Mouse (Mus musculus): ENCODE data around the gene Dusp7.

Gene Dusp7

DNA sequence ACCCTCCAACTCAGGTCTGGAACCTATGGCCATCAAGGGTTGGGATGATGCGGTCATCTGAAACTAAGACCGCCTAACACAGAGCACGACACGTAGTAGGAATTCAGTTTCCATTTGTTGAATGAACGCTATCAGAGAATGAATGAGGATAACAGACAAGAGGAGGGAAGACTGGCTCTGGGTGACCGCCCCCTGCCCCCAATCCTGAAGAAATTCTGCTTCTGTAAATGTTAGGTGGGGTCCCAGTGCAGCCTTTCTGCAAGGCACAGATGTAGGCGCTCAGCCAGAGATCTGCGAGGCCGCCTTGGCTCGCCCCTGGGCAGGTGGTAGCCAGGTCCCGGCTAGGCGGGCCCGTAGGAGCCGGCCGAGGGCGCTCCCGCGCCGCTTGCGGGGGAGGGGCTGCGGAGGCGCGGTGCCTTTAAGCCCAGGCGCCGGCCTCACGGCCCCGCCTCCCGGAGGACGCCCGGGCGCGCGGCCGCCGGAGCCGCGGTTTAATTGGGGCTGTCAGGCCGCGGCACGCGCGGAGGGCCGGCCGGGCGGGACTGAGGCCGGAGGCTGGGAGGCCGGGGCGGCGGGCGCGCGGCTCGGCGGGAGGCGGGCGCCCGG, at the start of gene Dusp7:
Gene Dusp7 (plus strand): TSS at position 521 of the 606 bp plus-strand sequence.
- DNase-seq (ENCODE audit: inconsistent age in 2 of 2, low spot score in 1 of 2) = peak; percentile 89 to 93

DNA sequence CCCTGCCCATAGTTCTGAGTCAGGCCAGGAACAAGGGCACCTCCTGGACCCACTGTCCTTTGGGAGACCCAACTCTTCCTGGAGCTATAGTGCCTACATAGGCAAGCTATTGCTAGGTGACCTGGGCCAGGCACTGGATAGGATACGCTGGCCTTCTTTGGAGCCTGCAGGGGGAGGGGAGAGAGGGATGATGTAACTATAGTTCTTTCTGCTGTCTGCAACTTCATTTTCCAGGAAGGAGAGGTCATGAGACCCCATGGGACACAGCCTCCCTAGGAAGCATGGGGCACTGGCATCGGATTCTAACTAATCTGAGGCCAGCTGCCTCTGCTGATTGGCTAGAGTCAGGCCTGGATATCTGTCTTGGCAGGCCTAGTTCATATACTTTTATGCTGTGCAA, 49.3 kb upstream of the Dusp7 start:
- peak in 1 of 2 experiments; percentile 61 for DNase-seq (ENCODE audit: inconsistent age in 2 of 2, low spot score in 1 of 2)

DNA sequence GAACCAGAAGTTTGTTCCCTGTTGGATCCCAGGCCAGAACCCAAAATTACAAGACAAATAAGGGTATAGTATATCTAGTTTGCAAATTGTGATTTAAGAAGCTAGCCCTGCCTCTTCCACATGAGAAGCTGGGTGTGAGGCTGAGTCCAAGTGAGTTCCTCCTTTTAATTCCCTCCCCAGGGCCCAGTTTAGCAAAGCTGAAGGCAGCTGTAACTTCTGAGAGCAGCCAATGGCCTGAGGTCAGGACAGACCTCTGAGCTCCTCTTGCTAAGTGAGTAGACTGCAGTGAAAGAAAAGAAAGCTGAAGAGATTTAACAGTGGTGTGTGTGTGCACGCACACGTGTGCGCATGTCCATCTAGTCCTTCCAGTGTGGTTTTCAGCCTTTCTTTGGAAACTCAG, 45.9 kb upstream of the Dusp7 start:
- no peak for DNase-seq (ENCODE audit: inconsistent age in 2 of 2, low spot score in 1 of 2)

DNA sequence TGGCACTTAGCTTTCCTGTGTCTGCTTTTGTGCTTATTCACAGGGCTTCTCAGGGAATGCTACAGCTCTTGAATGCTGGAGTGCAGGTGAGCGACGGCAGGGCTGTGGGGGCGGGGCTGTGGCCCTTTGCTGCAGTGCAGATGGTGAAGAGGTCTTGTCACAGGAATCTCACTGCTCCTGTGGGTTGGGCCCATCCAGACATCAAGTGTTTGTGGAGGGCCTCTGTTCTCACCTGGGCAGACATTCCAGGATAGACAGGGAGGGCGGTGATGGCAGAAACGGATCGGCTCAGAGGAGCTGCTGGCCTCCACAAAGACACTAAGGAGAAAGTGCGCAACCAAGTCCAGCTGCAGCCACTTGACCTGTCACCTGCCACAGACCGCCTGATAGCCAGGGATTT, 42.2 kb upstream of the Dusp7 start:
- DNase-seq (ENCODE audit: inconsistent age in 2 of 2, low spot score in 1 of 2) = no peak

DNA sequence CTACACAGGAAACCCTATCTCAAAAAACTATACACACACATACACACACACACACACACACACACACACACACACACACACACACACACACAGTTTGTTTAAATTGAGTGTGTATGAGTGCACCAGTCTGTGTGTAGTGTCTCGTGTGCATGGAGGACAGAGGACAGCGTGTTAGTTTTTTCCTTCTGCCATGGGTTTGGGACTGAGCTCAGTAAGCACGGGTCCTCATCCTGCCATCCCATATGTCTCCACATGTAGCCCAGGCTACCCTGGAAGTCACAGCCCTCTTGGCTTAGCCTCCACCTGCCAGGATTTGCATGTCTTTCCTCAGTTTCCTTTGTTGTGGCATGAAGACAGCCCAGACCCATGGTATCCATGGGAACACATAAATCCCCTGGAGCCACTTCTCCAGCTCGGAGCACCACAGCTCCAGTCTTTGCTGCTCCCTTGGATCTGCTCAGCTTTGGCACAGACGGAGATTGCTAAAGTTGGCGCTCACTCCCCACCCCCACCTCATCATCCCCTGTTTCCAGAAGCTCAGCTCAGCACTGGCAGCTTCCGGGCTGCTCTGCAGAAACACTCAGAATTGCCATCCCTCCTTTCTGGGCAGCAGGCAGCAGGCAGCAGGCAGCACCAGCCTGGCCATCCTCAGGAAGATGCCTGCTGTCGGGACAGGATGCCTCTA, 41.2 kb upstream of the Dusp7 start:
- DNase-seq (ENCODE audit: inconsistent age in 2 of 2, low spot score in 1 of 2) = no peak

DNA sequence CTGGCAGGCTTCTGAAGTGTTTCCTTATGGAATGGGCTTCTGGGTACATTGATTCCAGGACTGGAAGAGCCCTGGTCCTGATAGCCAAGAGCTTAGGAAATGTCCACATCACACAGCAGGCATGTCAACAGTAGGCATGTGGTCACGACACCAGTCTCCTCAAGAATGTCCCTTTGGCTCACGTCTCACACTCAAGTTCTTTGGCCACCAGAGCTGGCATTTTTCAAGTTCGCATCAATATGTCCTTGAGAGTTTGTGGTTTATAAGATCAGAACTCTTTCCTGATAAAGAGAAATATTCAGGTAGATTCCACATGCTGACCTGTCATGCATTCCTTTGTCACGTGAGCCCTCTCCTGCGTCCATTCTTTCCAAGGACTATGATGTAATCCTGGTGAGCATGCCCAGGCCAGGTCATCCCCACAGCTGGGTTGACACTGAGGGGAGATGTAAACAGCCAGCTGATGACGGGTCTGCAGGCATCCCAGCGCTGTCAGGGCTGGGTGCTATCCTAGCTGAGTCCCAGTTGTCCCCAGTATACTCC, 40.3 kb upstream of the Dusp7 start:
- no peak for DNase-seq (ENCODE audit: inconsistent age in 2 of 2, low spot score in 1 of 2)

DNA sequence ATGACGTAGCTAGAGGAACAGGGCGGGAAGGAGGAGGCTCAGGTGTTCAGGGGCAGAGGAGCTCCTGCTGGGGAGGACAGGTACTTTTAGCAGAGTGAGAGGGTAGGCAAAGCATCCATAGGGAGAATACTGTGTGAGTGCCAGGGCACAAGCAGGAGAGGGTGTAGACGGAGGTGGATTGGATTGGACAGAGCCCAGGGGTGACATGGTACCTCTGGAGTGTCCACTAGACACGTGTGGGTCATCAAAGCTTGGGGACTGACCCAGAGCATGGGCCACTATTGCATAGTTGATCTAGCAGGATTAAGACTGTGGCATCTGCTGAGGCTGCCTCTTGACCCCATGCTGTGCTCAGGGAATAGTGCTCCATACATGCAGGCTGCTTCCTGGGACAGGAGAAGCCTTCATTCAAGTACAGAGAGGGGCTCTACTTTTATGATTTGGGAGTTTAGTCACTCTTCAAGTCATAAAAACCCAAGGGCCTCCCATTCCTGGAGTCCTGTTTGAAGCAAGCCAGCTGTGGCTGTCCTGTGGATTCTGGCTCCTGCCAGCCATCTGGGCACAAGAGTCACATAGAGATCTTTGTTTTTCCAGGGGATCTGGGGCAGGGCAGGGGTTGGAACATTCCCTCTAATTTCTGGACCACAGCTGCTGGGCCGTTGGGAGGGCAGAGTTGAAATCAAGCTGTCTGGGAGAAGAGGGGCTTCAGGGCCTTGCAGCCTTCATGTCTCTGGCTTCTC, 39.5 kb upstream of the Dusp7 start:
- no peak for DNase-seq (ENCODE audit: inconsistent age in 2 of 2, low spot score in 1 of 2)

DNA sequence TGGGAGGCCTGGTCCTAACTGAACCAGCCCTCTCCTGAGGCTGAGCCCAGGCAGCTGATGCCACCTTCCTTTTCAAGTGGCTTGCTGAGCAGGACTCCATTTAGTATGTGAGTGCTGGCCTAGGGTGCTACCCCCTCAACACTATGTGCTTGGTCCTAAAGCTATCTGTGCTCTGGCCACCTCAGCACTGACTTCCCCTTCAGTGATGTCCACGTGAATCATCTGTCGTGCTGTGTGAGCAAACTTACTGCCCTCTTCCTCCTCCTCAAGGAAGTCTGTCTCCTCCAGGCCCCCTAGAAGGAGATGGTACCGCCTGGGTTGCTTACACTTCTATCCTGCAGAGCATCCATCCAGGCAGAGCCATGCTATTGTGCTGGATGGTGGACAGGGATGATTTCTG, 35.7 kb upstream of the Dusp7 start:
- no peak for DNase-seq (ENCODE audit: inconsistent age in 2 of 2, low spot score in 1 of 2)

DNA sequence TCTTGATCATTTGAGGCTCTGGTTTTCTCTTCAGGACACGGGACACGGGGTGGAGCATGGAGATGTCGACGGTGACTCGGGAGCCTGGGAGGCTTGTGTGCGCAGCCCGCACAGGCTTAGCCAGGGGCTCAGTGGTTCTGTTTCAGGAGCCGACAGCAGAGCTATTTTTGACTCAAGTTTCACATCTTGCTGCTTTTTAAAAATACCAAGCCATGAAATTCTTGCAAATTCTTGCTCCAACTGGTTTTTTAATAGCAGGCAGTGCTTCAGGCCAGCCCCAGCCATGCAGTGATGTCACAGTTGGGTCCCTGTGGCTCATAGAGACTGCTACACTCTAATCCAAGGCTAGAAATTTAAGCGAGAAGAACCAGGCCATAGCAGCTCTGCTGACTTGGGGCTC, 30.8 kb upstream of the Dusp7 start:
- DNase-seq (ENCODE audit: inconsistent age in 2 of 2, low spot score in 1 of 2) = no peak

DNA sequence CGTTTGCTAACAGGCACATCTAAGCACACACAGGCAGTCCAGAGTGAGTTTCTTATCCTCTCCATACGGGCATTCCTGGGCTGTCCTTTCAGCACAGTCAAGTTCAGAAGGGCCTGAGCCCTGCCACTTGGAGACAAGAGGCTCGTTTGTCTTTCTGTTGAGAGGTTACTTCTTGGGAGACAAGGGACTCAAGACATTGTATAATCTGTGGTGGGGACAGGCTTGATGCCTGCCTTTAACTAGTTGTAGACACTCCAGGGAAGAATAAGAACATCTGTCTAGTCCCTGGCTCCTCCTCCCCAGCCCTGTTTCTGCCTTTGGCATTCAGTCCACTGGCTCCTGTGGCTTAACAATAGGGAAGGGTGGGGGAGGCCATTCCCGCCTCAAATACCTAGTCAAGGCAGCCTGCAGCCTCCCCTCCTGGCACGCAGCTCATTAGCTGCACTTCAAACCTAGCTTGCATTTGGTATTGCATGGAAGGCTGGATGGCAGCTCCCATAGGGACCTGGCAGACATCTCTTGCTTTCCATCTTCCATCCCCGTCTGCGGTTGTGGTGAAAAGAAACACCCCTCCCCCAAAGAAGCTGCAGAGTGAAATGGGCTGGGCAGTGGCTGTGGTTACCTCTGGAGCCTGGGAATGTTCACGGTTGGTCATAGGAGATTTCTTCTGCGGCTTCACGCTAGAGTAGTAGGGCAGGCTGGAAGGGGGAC, 29.8 kb upstream of the Dusp7 start:
- DNase-seq (ENCODE audit: inconsistent age in 2 of 2, low spot score in 1 of 2) = no peak

DNA sequence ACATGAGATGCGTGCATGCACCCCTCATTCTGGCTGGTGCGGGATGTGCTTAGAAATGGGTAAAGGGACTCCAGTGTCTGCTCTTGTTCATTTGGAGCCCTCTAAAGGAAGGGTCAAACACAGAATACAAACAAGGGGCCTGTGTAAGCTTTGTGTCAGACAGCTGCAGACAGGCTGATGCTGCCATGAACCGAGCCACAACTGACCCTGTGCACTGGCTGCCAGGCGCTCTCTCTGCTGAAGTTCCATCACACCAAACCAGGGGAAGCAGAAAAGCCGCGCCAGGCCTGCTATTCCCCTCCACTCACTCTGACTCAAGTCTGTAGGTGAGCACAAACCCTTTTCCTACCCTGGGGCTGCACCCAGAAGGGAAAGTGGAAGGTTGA, 29.3 kb upstream of the Dusp7 start:
- DNase-seq (ENCODE audit: inconsistent age in 2 of 2, low spot score in 1 of 2) = no peak

DNA sequence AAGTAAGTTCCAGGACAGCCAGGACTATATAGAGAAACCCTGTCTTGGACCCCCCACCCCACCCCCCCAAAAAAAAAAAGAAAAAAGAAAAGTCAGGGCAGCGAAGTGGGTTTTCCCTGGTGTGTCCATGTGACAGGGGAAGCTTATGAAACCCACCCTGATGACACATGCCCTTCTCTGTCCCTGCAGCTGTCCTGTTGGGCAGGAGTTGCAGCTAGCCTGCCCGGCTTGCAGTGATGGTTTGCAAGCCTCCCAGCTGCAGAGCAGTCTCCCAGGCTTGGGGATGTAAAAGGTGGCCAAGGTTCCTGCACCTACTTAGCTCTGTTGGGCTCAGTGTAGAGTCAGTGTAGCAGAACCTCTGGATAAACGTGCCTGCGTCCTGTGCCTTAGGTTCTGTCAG, 28.7 kb upstream of the Dusp7 start:
- no peak for DNase-seq (ENCODE audit: inconsistent age in 2 of 2, low spot score in 1 of 2)

DNA sequence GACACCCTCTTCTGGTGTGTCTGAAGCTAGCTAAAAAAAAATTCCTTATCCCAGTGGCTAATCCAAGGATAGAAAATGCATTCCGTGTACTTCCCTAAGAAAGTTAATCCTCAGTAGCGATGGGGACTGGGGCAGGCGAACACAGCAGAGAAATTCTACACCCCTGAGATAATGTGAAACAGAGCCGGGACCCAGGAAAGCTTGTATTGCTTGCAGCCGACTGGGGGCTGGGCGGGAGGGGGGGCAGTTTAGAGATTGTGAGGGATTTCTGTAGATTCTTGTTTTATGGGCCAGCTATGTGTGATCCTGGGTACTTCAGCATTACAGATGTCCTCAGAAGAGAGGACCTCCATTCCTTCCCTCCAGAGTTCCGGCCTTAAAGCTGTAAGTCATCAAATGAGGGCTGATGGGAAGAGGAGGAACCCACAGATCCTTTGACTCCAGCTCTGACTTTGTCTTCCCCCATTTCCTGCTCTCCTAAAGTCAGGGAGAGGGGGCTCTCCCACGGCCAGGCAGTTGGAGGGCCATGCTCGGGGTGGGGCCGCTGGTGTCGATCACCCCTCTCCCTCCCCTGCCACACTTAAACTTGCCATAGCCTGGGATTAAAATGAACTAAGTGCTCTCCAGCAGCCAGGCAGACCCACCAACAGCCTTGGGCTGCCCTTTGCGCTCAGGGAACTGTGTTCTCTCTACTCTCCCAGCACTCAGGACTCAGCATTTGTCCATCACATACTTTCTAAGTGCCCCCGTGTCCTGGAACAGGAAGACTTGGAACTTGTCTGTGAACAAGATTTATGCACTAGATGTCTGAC, 27.7 kb upstream of the Dusp7 start:
- DNase-seq (ENCODE audit: inconsistent age in 2 of 2, low spot score in 1 of 2) = no peak

DNA sequence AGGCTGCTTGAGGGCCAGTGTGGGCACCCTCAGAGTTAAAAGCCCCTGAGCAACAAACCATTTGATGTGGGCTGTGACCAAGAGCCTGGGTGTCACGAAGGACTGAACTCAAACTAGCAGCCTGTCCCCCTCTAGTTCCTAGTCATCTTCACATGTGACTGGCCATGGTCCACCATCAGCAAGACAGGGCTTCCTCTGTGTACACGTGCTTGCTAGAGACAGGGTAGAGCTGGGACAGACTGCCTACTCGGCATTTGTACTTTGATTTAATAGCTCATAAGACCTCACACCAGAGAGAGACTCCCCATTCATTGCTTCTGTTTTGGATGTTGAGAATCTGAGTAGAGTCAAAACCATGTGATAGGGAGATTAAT, 27.1 kb upstream of the Dusp7 start:
- DNase-seq (ENCODE audit: inconsistent age in 2 of 2, low spot score in 1 of 2) = no peak

DNA sequence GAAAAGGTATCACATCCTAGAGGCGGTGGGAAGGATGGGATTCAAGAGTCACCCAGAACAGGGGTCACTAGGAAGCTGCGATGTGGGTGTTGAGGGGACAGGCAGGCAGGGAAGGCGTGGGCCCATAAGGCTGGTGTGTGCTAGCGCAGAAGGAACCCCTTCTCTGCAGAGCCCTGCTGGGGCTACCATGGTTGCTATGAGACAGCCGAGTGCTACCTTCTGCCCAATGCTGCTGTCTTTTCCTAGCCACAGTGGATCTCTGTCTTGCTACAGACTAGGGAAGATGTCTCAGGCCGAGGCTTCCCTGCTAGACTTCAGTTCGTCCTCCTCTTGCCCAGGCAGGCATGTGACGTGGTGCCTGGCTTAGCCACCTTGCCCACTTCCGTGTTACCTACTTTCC, 25.9 kb upstream of the Dusp7 start:
- DNase-seq (ENCODE audit: inconsistent age in 2 of 2, low spot score in 1 of 2) = no peak

DNA sequence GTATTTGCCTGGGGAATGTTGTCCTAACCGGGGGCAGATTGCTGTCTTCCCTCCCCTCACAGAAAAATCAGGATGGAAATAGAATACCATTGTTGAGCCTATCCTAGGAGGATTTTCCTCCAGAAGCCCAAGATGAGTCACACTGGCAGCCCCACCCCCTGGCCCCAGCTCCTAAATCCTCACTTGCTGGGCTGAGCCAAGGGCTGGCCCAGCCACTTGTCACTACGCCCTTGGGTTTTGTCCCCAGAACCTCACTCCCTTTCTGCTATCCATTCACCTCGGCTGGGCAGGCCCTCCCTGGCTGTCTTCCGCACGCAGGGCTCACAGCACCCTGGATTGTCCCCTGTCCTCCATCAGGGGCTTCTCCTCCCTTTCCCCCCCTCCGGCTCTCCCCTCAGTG, 23.3 kb upstream of the Dusp7 start:
- peak; percentile 87 to 92 for DNase-seq (ENCODE audit: inconsistent age in 2 of 2, low spot score in 1 of 2)

DNA sequence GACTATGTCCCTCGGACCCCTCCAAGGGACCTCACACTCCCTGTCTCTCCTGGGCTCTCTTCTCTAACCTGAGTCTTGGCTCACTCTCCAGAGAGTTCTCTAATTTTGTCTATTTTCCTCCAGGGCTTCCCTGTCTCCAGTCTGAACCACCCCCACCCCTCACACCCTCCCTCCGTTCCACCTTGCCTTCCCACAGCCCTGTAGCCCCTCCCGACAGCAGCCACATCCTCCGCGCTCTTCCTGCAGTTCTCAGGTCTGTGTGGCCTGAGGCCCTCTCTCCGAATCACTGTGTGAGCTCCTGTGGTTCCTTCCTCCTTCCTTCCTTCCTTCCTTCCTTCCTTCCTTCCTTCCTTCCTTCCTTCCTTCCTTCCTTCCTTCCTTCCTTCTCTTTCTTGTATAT, 22.8 kb upstream of the Dusp7 start:
- no peak for DNase-seq (ENCODE audit: inconsistent age in 2 of 2, low spot score in 1 of 2)

DNA sequence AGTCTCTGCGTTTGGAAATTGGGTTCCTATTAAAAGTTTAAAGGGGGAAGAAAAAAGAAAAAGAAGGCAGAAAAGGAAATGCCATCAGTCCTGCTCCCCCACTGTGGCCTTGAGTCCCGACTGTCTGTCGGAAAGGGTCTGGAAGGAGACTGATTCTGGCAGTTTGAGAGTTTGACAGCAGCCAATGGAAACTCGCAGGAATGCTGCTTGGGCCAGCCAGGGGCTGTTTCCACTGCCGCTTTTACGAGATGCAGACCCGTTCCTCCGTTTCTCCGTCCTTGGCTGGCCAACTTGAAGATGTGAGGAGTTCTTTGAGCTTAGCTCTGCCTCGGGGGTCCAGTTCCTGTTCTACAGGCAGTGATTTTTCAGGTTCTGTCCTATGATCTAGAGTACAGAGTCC, 20.2 kb upstream of the Dusp7 start:
- no peak for DNase-seq (ENCODE audit: inconsistent age in 2 of 2, low spot score in 1 of 2)

DNA sequence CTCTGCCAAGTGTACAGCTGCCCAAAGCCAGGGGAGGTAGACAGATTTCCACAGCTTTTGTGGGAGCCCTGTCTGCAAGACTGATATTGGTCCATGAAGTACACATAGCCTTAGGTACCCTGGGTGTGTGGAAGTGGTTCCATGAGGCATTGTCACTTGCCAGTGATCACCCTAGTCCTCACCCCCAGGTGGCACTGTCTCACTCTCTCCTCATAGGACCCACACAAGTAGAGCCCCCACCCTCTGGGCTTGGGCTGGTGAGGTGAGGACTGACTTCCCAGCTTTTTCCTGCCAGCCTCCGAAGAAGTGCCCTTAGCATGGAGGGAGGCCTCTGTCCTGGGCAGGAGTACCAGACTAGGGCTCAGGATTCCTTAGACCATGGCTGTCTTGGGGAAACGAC, 19.4 kb upstream of the Dusp7 start:
- peak in 1 of 2 experiments; percentile 61 for DNase-seq (ENCODE audit: inconsistent age in 2 of 2, low spot score in 1 of 2)

DNA sequence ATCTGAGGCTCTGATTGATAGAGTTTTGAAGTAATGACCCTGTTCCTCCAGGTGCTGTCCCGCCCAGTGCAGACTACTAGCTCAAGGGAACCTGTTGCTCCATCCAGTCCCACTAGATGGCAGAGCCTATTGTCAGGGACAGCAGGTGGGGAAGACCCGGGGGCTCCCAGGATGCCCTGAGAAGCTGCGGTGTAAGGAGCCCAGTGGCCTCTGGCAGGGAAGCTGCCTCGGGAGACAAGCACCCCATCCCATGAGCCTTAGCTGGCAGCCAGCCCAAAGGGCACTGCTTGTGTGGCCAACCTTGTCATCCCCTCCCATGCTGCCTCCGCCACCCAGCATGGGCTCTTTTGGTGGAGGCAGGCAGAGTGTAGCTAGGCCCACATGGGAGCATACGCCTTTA, 17.3 kb upstream of the Dusp7 start:
- no peak for DNase-seq (ENCODE audit: inconsistent age in 2 of 2, low spot score in 1 of 2)

DNA sequence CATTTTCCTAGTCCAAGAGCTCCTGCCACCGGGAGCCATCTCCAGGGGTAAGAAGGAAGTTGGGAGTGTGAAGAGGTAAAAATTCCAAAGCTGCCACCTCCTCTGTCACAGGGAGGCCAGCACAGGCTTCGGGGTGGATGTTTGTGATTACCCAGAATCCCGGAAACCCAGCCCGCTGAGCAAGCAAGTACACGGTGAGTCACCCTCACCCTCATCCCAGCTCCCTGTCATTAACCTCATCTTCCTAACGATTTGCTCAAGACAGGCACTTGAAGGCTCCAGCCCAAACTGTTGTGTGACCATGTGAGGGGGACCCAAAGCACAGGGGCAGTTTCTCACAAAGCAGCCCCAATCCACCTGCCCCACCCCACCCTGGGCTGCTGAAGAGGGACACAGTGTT, 14.7 kb upstream of the Dusp7 start:
- DNase-seq (ENCODE audit: inconsistent age in 2 of 2, low spot score in 1 of 2) = peak in 1 of 2 experiments; percentile 54
